Mouse (Mus musculus) midbrain, embryonic 16.5 days (tissue): Measurements from ENCODE around the gene Klhl36. TPM values are rescaled to one million over a fixed set of nuclear protein-coding genes. Genes with fewer than 3 reads are reported as not detected.

Experiments used
- ATAC-seq: fragments of 200-750 bp; cut with Nextera tagmentation; 2 replicates; pipeline ENCODE4 v1.8.0; 2017; ENCODE audit warnings: moderate TSS enrichment
- H3K27ac ChIP-seq: fragments of 300-500 bp; sonication (generic); 2 replicates; pipeline ENCODE4 v1.5.1; 2014; ENCODE audit warnings: mild to moderate bottlenecking, low read length, mixed read lengths
- H3K27me3 ChIP-seq: fragments of 300-500 bp; sonication (generic); 2 replicates; pipeline ENCODE4 v1.6.1; 2014; ENCODE audit warnings: low read depth, low read length, mixed read lengths; ENCODE audit not compliant: control insufficient read depth, insufficient read depth
- H3K36me3 ChIP-seq: fragments of 300-500 bp; sonication (generic); 2 replicates; pipeline ENCODE4 v1.6.1; 2014; ENCODE audit warnings: mild to moderate bottlenecking, low read length, moderate library complexity, mixed read lengths; ENCODE audit not compliant: control insufficient read depth, insufficient read depth
- H3K4me1 ChIP-seq: fragments of 300-500 bp; sonication (generic); 2 replicates; pipeline ENCODE4 v1.6.1; 2014; ENCODE audit warnings: mild to moderate bottlenecking, low read length, mixed read lengths; ENCODE audit not compliant: control insufficient read depth, insufficient read depth
- H3K4me2 ChIP-seq: fragments of 300-500 bp; sonication (generic); 2 replicates; pipeline ENCODE4 v1.6.1; 2014; ENCODE audit warnings: mild to moderate bottlenecking, low read length, mixed read lengths
- H3K4me3 ChIP-seq: fragments of 300-500 bp; sonication (generic); 2 replicates; pipeline ENCODE4 v1.5.1; 2014; ENCODE audit warnings: low read depth, mild to moderate bottlenecking, low read length, moderate library complexity, mixed read lengths
- H3K9ac ChIP-seq: fragments of 300-500 bp; sonication (generic); 2 replicates; pipeline ENCODE4 v1.6.1; 2014; ENCODE audit warnings: low read depth, low read length, mixed read lengths
- H3K9me3 ChIP-seq: fragments of 300-500 bp; sonication (generic); replicated peaks from 2 replicates; pipeline ENCODE4 v1.6.1; 2014; ENCODE audit warnings: mild to moderate bottlenecking, low read length, mixed read lengths; ENCODE audit not compliant: control insufficient read depth, poor library complexity, severe bottlenecking
- WGBS: fragments of 180-500 bp; shearing (Covaris S2); extraction: QIAGEN DNeasy Blood & Tissue Kit; methylation state at CpG from one replicate; pipeline ENCODE4 v1.1.7; 2014; 5-methylcytosine and 5-hydroxymethylcytosine counted together
- polyA plus RNA-seq: library from polyadenylated mRNA; unstranded; fragments of >200 nt; fragmentation: Nextera tagmentation; extraction: Ambion mirVana; gene quantifications from 2 replicates; pipeline ENCODE4 v1.2.1, GENCODE M21; 2015

Gene Klhl36
- polyA plus RNA-seq, 1 experiment from 2014 or later, result 18.5 TPM

DNA sequence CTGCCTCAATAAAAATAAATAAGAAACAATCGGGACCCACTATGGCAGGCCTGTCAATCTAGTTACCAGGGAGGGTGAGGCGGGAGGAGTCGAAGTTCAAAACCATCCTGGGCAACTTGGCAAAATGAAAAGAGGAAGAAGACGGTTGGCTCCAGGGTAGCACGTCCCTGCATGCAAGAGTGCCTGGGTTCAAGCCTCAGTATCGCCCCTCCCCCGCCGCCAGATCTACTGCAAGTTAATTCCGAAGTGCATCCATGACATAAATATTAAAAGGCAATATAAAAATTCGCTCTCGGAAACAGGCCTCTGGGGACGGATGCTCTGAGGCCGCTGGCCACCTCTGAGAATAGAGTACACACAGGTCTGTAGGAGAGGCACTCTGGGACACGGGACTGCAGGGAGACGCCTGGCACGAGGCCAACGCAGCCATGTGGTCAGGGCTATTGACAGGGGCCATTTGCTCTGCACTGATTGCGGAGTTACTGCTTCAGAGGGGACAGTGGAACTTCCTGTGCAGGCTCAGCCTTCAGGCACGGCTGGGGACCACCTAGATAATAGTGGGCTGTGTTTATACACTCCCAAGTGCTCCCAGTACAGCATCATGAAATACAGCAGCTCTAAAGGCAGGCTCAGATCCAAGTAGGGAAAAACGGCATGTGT is 30.6 kb upstream of the Klhl36 start:
- ATAC-seq, result 0 out of 2 replicates have a peak, but pooled peaks have one; percentile 25
- 0 out of 2 replicates have a peak overlapping the region, but pooled peaks have one; percentile 22 for H3K9ac ChIP-seq
- WGBS, result 27% methylated on average over 20 of the region's 20 CpGs
- no peaks in the 10 kb centered on the region for H3K27me3 ChIP-seq
- peak overlapping the region; percentile 43 for H3K4me2 ChIP-seq
- no peaks in the 10 kb centered on the region for H3K36me3 ChIP-seq
- H3K4me1 ChIP-seq, result peaks cover 59% of the 10 kb centered on the region
- no peak overlapping the region for H3K4me3 ChIP-seq
- H3K9me3 ChIP-seq, result no peaks in the 10 kb centered on the region
- peak overlapping the region; percentile 58; the same call in 1 of the 2 replicates for H3K27ac ChIP-seq

DNA sequence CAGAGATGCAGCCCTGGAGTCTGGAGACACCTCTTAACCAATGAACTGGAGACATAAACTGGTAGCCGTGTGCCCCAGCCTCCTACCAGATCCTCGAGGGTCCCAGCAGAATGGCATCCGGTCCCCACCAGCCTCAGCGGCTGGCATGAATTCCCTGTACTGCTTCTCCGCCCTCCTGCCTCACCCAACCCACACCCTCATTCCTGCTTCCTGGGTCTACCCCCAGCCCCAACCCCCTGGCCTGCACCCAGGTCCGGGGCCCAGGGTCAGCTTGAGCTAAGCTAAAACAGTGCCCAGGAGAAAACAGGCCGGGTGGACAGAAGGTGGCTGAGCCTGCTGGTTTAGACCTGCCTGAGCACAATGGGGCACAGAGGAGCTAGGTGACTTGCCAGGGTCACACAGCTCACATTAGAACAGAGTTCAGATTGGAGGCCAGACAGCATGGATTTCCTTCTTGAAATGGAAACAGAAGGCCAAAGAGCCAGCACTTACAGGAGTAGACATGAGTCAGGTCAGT is 29.9 kb upstream of the Klhl36 start:
- peaks cover 66% of the 10 kb centered on the region for H3K4me1 ChIP-seq
- H3K4me2 ChIP-seq, result peak overlapping the region; percentile 43
- H3K27ac ChIP-seq, result peak overlapping the region; percentile 58; the same call in 1 of the 2 replicates
- H3K9me3 ChIP-seq, result no peaks in the 10 kb centered on the region
- H3K36me3 ChIP-seq, result no peaks in the 10 kb centered on the region
- ATAC-seq, result 0 out of 2 replicates have a peak, but pooled peaks have one; percentile 13
- H3K4me3 ChIP-seq, result no peak overlapping the region
- WGBS, result 62% methylated on average over 7 of the region's 7 CpGs
- H3K27me3 ChIP-seq, result no peaks in the 10 kb centered on the region
- peak overlapping the region; percentile 50; the same call in 1 of the 2 replicates for H3K9ac ChIP-seq

DNA sequence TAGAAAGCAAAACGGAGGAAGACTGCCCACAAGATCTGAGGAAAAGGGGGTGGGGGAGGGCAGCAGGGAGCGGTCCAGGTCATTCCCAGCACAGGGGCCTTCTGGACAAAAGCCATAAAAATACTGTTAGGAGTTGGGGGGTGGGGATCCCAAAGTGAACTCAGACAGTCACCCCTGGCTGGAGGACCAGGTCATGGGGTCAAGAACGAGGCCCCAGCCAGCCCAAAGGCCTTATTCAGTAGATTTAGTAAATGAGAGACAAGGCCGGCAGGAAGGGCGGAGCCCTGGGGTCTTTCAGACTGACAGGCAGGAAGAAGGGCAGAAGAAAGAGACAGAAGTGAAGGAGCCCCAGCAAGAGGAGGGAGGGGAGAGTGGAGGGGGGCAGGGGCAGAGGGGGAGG is 29.1 kb upstream of the Klhl36 start:
- Histone ChIP-seq H3K9ac (no peak overlapping the region), H3K36me3 (no peaks in the 10 kb centered on the region), H3K9me3 (no peaks in the 10 kb centered on the region), H3K4me3 (no peak overlapping the region), H3K27ac (no peak overlapping the region), H3K4me1 (peaks cover 72% of the 10 kb centered on the region), H3K4me2 (peak overlapping the region; percentile 16; the same call in 1 of the 2 replicates), H3K27me3 (no peaks in the 10 kb centered on the region)
- ATAC-seq, result no peak
- WGBS, result 6% methylated on average over 4 of the region's 5 CpGs

DNA sequence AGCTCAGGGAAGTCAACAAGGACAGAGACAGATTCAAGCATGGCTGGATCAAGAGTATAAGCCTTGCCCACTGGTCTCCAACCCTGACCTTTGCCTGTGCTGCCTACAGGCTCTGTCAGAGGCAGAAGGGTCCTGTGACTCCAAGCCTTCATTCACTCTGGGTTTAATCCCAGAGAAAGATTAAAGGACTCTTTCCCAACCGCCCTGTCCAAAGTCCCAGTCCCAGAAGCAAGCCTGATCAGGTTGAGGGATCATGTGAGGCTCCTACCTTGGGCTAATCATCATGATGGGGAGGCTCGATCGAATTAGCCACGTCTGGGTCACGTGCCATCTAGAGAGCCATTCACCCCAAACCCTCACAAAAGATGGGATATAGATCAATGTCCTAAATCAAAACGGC is 27.4 kb upstream of the Klhl36 start:
- Histone ChIP-seq H3K9me3 (no peaks in the 10 kb centered on the region), H3K36me3 (no peaks in the 10 kb centered on the region), H3K4me3 (no peak overlapping the region), H3K4me1 (peaks cover 73% of the 10 kb centered on the region), H3K9ac (no peak overlapping the region), H3K27ac (no peak overlapping the region), H3K27me3 (no peaks in the 10 kb centered on the region), H3K4me2 (no peak overlapping the region)
- WGBS, result 92% methylated on average over 6 of the region's 6 CpGs
- no peak for ATAC-seq

DNA sequence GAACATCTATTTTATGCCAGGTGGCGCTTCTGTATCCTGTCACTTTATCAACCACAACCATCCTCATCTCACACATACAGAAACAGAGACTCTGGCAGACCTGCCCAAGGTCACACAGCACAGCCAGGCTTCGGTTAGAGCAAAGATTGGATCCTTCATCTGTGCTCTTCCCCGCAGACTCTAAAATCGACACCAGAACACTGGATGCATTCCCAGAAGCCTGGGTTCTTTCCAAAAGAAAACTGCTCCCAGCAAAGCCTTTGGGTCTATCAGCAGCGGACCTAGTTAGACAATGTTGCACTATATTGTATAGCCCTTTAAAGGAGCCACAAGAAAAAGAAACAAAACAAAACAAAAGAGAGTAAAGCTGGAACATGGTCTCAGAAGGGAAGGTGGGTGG is 26.8 kb upstream of the Klhl36 start:
- Histone ChIP-seq H3K4me1 (peaks cover 70% of the 10 kb centered on the region), H3K9ac (no peak overlapping the region), H3K27me3 (no peaks in the 10 kb centered on the region), H3K27ac (no peak overlapping the region), H3K4me3 (no peak overlapping the region), H3K9me3 (no peaks in the 10 kb centered on the region), H3K36me3 (no peaks in the 10 kb centered on the region), H3K4me2 (no peak overlapping the region)
- WGBS, result 91% methylated on average over 5 of the region's 5 CpGs
- no peak for ATAC-seq

DNA sequence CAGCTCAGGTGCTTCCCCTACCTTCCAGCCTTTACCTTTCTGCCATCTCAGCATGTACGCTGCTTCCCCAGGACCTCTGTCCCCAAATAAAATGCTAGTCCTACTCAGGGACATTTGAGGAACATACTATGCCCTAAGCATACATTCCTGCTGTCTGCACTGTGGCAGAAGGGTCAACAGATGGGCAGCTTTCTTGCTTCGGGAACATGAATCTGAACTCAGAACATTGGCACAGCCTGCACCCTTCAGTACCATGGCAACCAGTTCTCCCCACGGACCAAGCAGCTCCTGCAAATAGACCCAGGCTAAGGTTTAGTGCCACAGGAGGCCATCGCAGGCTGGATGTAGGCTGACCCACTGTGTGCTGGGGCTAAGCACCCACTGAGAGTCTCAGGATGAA is 25.2 kb upstream of the Klhl36 start:
- H3K4me2 ChIP-seq, result peak overlapping the region; percentile 84
- WGBS, result 76% methylated on average over 4 of the region's 4 CpGs
- H3K27ac ChIP-seq, result no peak overlapping the region
- no peaks in the 10 kb centered on the region for H3K36me3 ChIP-seq
- no peak for ATAC-seq
- H3K4me1 ChIP-seq, result peaks cover 62% of the 10 kb centered on the region
- no peak overlapping the region for H3K4me3 ChIP-seq
- H3K9me3 ChIP-seq, result no peaks in the 10 kb centered on the region
- peak overlapping the region; percentile 33 for H3K9ac ChIP-seq
- no peaks in the 10 kb centered on the region for H3K27me3 ChIP-seq

DNA sequence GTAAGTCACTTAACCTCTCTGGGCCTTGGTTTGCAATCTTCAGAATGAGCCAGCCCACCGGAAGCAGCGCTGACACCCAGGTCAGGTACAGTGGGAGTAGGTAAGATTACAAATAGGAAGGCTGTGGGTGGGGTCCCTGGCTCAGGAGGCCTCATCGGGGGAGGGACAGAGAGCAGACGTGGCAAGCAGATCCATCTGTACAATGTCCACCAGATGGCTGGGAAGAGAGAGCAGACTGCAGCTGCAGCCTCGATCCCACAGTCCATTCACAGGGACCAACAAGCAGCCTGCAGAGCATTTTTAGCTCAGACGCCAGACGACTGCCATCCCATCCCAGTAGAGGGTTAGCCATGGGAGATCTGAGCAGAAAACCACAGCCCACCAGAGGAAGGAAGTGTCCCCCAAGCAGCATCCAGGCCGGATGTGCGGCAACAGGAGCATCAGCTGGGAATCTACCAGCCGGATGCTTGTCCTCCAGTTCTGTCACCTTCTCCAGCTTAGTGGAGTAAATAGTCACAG is 24.5 kb upstream of the Klhl36 start:
- Histone ChIP-seq H3K4me3 (peak overlapping the region; percentile 59), H3K27me3 (no peaks in the 10 kb centered on the region), H3K4me1 (peaks cover 54% of the 10 kb centered on the region), H3K36me3 (no peaks in the 10 kb centered on the region), H3K9ac (peak overlapping the region; percentile 47), H3K27ac (peak overlapping the region; percentile 36; the same call in 1 of the 2 replicates), H3K9me3 (no peaks in the 10 kb centered on the region), H3K4me2 (peak overlapping the region; percentile 84)
- no peak for ATAC-seq
- WGBS, result 39% methylated on average over 10 of the region's 10 CpGs

DNA sequence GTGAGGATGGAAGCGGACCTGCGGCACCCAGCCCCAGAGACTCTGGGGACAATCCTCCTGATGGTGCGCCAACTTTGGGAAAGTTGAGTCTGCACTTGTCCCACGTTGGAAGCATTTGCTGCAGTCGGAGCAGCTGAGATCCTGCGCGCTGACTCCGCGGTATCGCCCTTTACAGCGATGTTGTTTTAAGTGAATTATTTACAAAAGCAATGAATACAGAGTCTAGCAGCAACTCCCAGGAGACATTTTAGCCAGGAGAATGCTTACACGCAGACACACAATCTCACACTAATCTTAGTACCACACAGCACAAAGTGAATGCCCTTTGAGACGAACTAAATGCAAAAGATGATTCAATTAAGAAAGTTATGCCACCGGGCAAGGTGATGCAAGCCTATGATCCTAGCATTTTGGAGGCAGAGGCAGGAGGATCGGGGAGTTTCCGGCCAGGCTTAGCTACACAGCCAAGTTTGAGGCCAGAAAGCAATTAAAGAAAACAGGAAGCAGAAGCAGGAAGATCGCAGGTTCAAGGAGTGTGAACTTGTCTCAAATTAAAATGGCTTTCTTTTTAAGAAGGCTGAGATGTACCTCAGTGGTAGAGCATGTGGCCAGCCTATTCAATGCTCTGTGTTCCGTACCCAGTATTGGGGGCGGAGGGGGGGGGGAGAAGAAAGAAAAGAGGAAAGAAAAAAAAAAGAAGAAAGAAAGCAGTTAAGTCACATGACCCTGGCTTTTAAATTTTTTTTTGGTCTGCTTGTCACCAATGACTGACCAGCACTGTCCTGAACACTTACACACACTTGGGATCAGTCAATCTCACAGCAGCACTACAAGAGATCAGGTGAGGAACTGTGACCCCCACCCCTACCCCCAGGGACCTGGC is 23.7 kb upstream of the Klhl36 start:
- peaks cover 47% of the 10 kb centered on the region for H3K4me1 ChIP-seq

More for the DNA sequence above, 23.7 kb upstream of the Klhl36 start:
- ATAC-seq, result no peak
- Histone ChIP-seq H3K4me2 (peak overlapping the region; percentile 84), H3K9ac (peak overlapping the region; percentile 84), H3K27me3 (no peaks in the 10 kb centered on the region), H3K4me3 (peak overlapping the region; percentile 59), H3K36me3 (no peaks in the 10 kb centered on the region), H3K9me3 (no peaks in the 10 kb centered on the region), H3K27ac (no peak overlapping the region)
- 63% methylated on average over 19 of the region's 19 CpGs for WGBS
